Mouse (Mus musculus) midbrain, embryonic 15.5 days (tissue): Measurements from ENCODE around the gene Tuba1c. TPM values are rescaled to one million over a fixed set of nuclear protein-coding genes. Genes with fewer than 3 reads are reported as not detected.

Experiments
- ATAC-seq: fragments of 200-750 bp; cut with Nextera tagmentation; replicated peaks from 2 replicates; pipeline ENCODE4 v1.8.0; 2017; ENCODE audit warnings: moderate TSS enrichment
- H3K27ac ChIP-seq: fragments of 300-500 bp; sonication (generic); 2 replicates; pipeline ENCODE4 v1.5.1; 2015; ENCODE audit warnings: mild to moderate bottlenecking, inconsistent platforms
- H3K27me3 ChIP-seq: fragments of 300-500 bp; sonication (generic); replicated peaks from 2 replicates; pipeline ENCODE4 v1.6.1; 2015; ENCODE audit warnings: inconsistent platforms
- H3K36me3 ChIP-seq: fragments of 300-500 bp; sonication (generic); replicated peaks from 2 replicates; pipeline ENCODE4 v1.6.1; 2015; ENCODE audit warnings: inconsistent platforms
- H3K4me1 ChIP-seq: fragments of 300-500 bp; sonication (generic); 2 replicates; pipeline ENCODE4 v1.6.1; 2015; ENCODE audit warnings: inconsistent platforms
- H3K4me2 ChIP-seq: fragments of 300-500 bp; sonication (generic); 2 replicates; pipeline ENCODE4 v1.6.1; 2015; ENCODE audit warnings: inconsistent platforms, mild to moderate bottlenecking, moderate library complexity
- H3K4me3 ChIP-seq: fragments of 300-500 bp; sonication (generic); 2 replicates; pipeline ENCODE4 v1.5.1; 2015; ENCODE audit warnings: mild to moderate bottlenecking, inconsistent platforms
- H3K9ac ChIP-seq: fragments of 300-500 bp; sonication (generic); 2 replicates; pipeline ENCODE4 v1.6.1; 2015; ENCODE audit warnings: mild to moderate bottlenecking, inconsistent platforms
- H3K9me3 ChIP-seq: fragments of 300-500 bp; sonication (generic); 2 replicates; pipeline ENCODE4 v1.6.1; 2016; ENCODE audit warnings: inconsistent platforms
- WGBS: fragments of 180-500 bp; shearing (Covaris S2); methylation state at CpG from one replicate; pipeline ENCODE4 v1.1.7; 2015; ENCODE audit warnings: mixed read lengths; 5-methylcytosine and 5-hydroxymethylcytosine counted together
- microRNA-seq: library from miRNA; unstranded; fragments of <30 nt; microRNA quantifications from one replicate; pipeline ENCODE4, GENCODE M21; 2016
- polyA plus RNA-seq: library from polyadenylated mRNA; unstranded; fragments of >200 nt; fragmentation: Nextera tagmentation; extraction: Ambion mirVana; gene quantifications from 2 replicates; pipeline ENCODE4 v1.2.1, GENCODE M21; 2015

The Tuba1c gene
- polyA plus RNA-seq, 1 experiment from 2014 or later: 16.4 TPM

DNA sequence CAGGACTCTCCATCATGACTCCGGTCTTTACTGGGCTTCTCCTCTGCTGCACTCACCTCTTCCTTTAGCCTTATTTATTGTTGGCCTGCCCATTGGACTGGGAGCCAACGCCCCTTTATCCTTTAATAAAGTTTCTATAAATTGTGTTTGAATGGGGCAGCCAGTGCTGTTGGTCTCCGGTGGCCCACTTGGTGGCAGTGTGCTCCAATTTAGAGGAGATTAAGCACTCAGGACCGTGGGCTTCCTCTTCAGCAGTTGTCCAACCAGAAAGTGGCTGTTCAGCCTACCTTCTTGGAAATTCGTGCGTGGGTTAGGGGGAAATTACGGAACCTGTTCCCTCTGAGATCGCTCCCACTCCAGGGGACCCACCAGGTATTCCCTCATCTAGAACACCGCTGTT is 53.6 kb downstream of the Tuba1c start:
- H3K9ac ChIP-seq: no peak overlapping the region
- no peak overlapping the region for H3K4me3 ChIP-seq

DNA sequence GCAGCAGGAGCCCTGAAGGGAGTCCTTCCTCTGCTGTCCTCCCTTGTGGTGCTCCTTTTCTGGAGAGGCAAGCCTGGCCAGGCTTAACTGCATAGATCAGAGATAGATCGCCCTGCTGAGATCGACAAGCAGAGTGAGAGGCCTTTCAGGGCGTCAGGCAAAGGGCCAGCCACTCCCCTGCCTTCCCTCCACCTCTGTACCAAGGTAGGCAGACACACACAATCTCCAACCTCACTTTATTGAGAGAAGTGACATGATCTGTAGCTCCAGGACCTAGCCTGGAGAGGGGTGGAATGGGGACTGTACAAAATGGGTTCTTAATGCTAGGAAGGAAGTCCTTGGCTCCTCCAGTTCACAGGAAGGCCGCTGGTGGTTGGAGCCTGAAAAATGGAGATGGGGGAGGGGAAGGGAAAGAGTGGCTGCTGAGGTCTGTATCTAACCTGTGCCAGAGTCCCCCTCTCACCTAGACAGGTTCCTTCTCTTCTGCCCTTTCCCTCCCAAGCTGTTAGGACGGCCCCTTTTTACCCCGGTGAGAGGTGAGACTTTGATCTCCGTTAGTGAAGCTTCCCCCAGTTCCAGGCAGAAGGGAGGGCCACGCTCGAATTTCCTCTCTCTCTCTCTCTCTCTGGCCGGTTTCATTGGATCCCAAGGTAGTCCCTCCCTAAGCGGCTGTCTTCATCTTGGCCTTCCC is 54.3 kb downstream of the Tuba1c start:
- Histone ChIP-seq H3K4me3 (no peak overlapping the region), H3K27me3 (peaks cover 48% of the 10 kb centered on the region), H3K27ac (no peak overlapping the region), H3K4me2 (no peak overlapping the region), H3K4me1 (peaks cover 17% of the 10 kb centered on the region), H3K9ac (no peak overlapping the region), H3K9me3 (no peaks in the 10 kb centered on the region), H3K36me3 (no peaks in the 10 kb centered on the region)
- WGBS: 13% methylated on average over 11 of the region's 11 CpGs
- ATAC-seq: no peak

More for the DNA sequence above, 53.6 kb downstream of the Tuba1c start:
- Histone ChIP-seq H3K36me3 (no peaks in the 10 kb centered on the region), H3K4me1 (peaks cover 9% of the 10 kb centered on the region), H3K27ac (no peak overlapping the region), H3K9me3 (no peaks in the 10 kb centered on the region), H3K4me2 (no peak overlapping the region), H3K27me3 (peaks cover 40% of the 10 kb centered on the region)
- 66% methylated on average over 9 of the region's 9 CpGs for WGBS
- ATAC-seq: no peak

DNA sequence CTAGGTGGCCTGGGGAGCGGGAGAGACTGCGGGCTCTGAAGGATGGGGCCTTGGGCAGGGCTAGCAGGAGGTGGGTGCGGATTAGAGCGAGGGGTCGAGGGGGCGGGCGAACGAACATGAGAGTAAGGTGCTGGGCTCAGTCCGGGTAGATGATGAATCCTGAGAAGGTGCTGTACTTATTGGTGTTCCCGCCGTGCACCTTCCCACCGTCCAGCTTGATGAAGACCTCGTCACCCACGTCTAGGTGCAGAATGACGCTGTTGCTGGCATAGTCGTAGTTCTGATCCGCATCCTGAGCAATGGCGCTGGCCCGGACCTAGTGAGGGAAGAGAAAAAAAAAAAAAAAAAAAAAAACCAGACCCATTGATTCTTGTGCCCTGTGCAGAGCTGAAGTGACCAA is 54.9 kb downstream of the Tuba1c start:
- ATAC-seq: no peak
- WGBS: 9% methylated on average over 19 of the region's 19 CpGs
- Histone ChIP-seq H3K4me1 (peaks cover 21% of the 10 kb centered on the region), H3K27me3 (peaks cover 54% of the 10 kb centered on the region), H3K4me2 (no peak overlapping the region), H3K9ac (no peak overlapping the region), H3K4me3 (no peak overlapping the region), H3K36me3 (no peaks in the 10 kb centered on the region), H3K9me3 (no peaks in the 10 kb centered on the region), H3K27ac (no peak overlapping the region)

DNA sequence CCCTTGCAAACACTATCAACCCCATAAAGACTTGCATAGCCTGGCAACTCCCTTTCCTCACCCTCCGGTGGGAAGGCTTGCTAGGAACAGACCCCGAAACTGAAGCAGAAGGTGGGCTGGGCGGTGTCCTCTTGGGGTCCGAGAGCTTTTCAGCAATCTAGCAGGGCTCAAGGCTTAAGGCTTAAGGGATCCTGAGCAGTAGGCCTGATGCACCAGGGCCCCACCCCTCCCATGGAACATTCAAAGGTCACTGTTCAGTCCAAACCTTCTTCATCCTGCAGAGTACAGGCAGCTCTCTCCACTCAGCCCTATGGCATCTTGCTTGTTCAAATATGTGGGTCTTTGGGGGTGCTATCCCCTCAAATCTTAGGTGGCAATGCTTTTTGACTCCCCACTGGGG is 56.3 kb downstream of the Tuba1c start:
- no peak overlapping the region for H3K9ac ChIP-seq
- H3K27ac ChIP-seq: no peak overlapping the region
- no peak overlapping the region; the same call in 1 of the 2 replicates for H3K4me2 ChIP-seq
- no peak for ATAC-seq
- peaks cover 58% of the 10 kb centered on the region for H3K27me3 ChIP-seq
- H3K4me1 ChIP-seq: peaks cover 29% of the 10 kb centered on the region
- 67% methylated on average over 4 of the region's 4 CpGs for WGBS
- no peaks in the 10 kb centered on the region for H3K36me3 ChIP-seq
- H3K9me3 ChIP-seq: no peaks in the 10 kb centered on the region
- peak overlapping the region; percentile 4; the same call in 1 of the 2 replicates for H3K4me3 ChIP-seq

DNA sequence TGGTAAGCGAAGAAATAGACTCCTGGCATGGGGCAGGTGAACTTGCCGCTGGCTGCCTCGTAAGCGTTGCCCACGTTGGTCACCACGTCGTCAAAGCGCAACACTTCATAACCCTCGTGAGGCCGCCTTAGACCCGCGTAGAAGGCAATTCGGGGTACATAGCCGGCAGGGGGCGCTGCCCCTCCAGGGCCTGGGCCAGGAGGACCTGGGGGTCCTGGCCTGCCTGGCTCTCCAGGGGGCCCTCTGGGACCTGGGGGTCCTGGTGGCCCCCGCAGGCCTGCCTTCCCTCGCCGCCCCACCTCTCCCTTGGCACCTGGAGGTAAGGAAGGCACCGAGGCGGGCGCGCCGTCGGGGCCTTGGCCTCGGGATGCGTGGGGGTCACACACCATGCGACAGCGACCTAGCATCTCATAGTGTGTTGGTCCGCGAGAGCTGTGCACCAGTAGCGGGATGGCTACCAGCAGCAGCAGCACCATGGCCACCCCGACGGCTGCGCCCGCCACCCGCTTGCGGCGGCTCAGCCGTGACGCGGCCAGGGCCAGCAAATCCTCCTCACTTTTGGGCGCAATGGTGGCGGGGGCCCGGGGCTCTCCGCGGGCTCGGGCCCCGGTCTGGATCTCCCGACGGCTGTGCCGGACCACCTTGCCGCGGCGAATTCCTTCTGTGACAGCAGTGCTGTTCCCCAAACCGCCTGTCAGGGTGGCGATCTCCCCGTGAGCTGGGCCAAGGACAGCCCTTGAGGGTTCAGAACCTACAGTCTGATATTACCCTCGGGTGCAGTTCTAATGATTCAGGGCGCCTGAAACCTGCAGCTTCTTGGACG is 57.8 kb downstream of the Tuba1c start, which contains the start of gene C1ql4:
Gene C1ql4, minus strand, starts transcription at position 565 of the 823 bp plus-strand sequence.
- H3K27me3 ChIP-seq: peaks cover 67% of the 10 kb centered on the region
- H3K9me3 ChIP-seq: no peaks in the 10 kb centered on the region
- peak within 1 kb of the TSS; percentile 47 for H3K4me2 ChIP-seq
- no peaks in the 10 kb centered on the region for H3K36me3 ChIP-seq
- WGBS: 8% methylated on average over 53 of the region's 60 CpGs
- no peak for ATAC-seq
- peak within 1 kb of the TSS; percentile 26; the same call in 1 of the 2 replicates for H3K27ac ChIP-seq
- peak within 1 kb of the TSS; percentile 20; the same call in 1 of the 2 replicates for H3K9ac ChIP-seq
- H3K4me1 ChIP-seq: peaks cover 29% of the 10 kb centered on the region
- peak within 1 kb of the TSS; percentile 31 for H3K4me3 ChIP-seq

Small RNAs within 50 kb of the gene (microRNA-seq; reads per million reads assigned to microRNA genes)
- 0.74 reads per million for gene Mir6960

Other genes starting within 250 kb of the Tuba1c start
- gene Wnt1, start 240.0 kb upstream of the Tuba1c start, polyA plus RNA-seq: 2.0 and 2.9 TPM in 2 replicates
- 0.52 and 0.81 TPM in 2 replicates for gene Ddn, start 220.4 kb upstream of the Tuba1c start, polyA plus RNA-seq
- gene Prkag1, start 198.4 kb upstream of the Tuba1c start, polyA plus RNA-seq: 72.7 and 84.7 TPM in 2 replicates
- 11.9 and 13.5 TPM in 2 replicates for gene Kmt2d, start 158.7 kb upstream of the Tuba1c start, polyA plus RNA-seq
- gene Rhebl1, start 135.4 kb upstream of the Tuba1c start, polyA plus RNA-seq: 35.5 and 35.9 TPM in 2 replicates
- 0.35 and 0.73 TPM in 2 replicates for gene Dhh, start 131.4 kb upstream of the Tuba1c start, polyA plus RNA-seq
- 35.5 and 38.3 TPM in 2 replicates for gene Lmbr1l, start 111.7 kb upstream of the Tuba1c start, polyA plus RNA-seq
- 1,136 and 1,188 TPM in 2 replicates for gene Tuba1b, start 95.3 kb upstream of the Tuba1c start, polyA plus RNA-seq
- gene Gm49450, start 76.3 kb upstream of the Tuba1c start, polyA plus RNA-seq: not detected in 2 replicates
- gene Tuba1a, start 76.2 kb upstream of the Tuba1c start, polyA plus RNA-seq: 17,671 and 17,732 TPM in 2 replicates
- 5.7 and 10.3 TPM in 2 replicates for gene Prph, start 25.3 kb downstream of the Tuba1c start, polyA plus RNA-seq
- gene Troap, start 44.7 kb downstream of the Tuba1c start, polyA plus RNA-seq: 4.9 and 6.6 TPM in 2 replicates
- gene C1ql4, start 57.9 kb downstream of the Tuba1c start, polyA plus RNA-seq: 12.4 and 15.3 TPM in 2 replicates
- gene Dnajc22, start 63.3 kb downstream of the Tuba1c start, polyA plus RNA-seq: 2.0 and 2.1 TPM in 2 replicates
- 33.0 and 35.4 TPM in 2 replicates for gene Spats2, start 96.0 kb downstream of the Tuba1c start, polyA plus RNA-seq
- 0.25 and 0.40 TPM in 2 replicates for gene Kcnh3, start 195.0 kb downstream of the Tuba1c start, polyA plus RNA-seq
- 213 and 225 TPM in 2 replicates for gene Mcrs1, start 222.1 kb downstream of the Tuba1c start, polyA plus RNA-seq